Mouse (Mus musculus) hindbrain, embryonic 12.5 days (tissue): ENCODE data around the gene Ocln. TPM values are rescaled to one million over a fixed set of nuclear protein-coding genes. Genes with fewer than 3 reads are reported as not detected.
"Not testable (repeated sequence)": the region's sequence is repeated elsewhere in the genome, so short reads cannot be mapped to it uniquely, and the experiment has no call there.

ENCODE experiments used
- ATAC-seq: fragments of 200-750 bp; cut with Nextera tagmentation; 2 replicates; pipeline ENCODE4 v1.8.0; 2017; ENCODE audit warnings: moderate TSS enrichment; ENCODE audit not compliant: low FRiP score
- H3K27ac ChIP-seq: fragments of 300-500 bp; sonication (generic); 2 replicates; pipeline ENCODE4 v1.5.1; 2016; ENCODE audit warnings: mild to moderate bottlenecking
- H3K27me3 ChIP-seq: fragments of 300-500 bp; sonication (generic); 2 replicates; pipeline ENCODE4 v1.6.1; 2016; ENCODE audit warnings: mild to moderate bottlenecking
- H3K36me3 ChIP-seq: fragments of 300-500 bp; sonication (generic); 2 replicates; pipeline ENCODE4 v1.6.1; 2016; ENCODE audit warnings: mild to moderate bottlenecking
- H3K4me1 ChIP-seq: fragments of 300-500 bp; sonication (generic); 2 replicates; pipeline ENCODE4 v1.6.1; 2016
- H3K4me2 ChIP-seq: fragments of 300-500 bp; sonication (generic); replicated peaks from 2 replicates; pipeline ENCODE4 v1.6.1; 2016; ENCODE audit warnings: mild to moderate bottlenecking
- H3K4me3 ChIP-seq: fragments of 300-500 bp; sonication (generic); 2 replicates; pipeline ENCODE4 v1.5.1; 2016; ENCODE audit warnings: mild to moderate bottlenecking
- H3K9ac ChIP-seq: fragments of 300-500 bp; sonication (generic); 2 replicates; pipeline ENCODE4 v1.6.1; 2016; ENCODE audit warnings: mild to moderate bottlenecking, moderate library complexity
- H3K9me3 ChIP-seq: fragments of 300-500 bp; sonication (generic); replicated peaks from 2 replicates; pipeline ENCODE4 v1.6.1; 2016; ENCODE audit warnings: mild to moderate bottlenecking
- WGBS: fragments of 180-500 bp; shearing (Covaris S2); methylation state at CpG from one replicate; pipeline ENCODE4 v1.1.7; 2016; 5-methylcytosine and 5-hydroxymethylcytosine counted together
- polyA plus RNA-seq: library from polyadenylated mRNA; unstranded; fragments of >200 nt; fragmentation: Nextera tagmentation; extraction: Ambion mirVana; gene quantifications from 2 replicates; pipeline ENCODE4 v1.2.1, GENCODE M21; 2016

Gene Ocln
- polyA plus RNA-seq, 1 experiment from 2014 or later = 8.1 TPM

DNA sequence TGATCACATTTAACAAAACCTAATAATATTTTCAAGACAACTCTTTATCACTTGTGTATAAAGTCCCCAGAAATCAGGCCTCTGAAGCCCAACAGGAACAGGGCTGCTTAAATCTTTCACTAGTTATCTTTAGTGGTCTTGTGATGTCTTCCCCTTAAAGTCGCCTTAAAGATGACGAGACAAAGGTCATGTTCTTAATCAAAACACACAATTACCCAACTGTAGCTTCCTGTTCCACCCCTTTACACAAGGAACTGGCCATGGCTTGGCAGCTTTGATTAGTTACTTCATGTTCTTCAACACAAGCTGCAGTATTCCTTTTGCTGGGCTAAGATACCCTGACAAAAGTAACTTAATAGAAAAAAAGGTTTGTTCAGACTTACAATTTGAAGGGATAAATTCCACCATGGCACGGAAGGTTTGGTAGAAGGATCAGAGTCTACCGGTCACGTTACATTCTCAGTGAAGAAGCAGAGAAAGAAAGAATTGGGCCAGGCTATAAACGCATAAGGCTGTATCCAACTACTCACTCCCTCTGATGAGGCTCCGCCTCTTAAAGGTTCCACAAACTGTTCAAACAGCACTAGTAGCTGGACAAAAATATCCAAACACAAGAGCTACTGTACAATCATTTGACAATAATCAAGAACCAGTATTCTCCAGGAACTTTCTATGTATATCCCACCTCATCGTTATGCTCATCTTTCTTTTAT, 99.9 kb downstream of the Ocln start, which contains the start of gene Naip1:
Gene Naip1 (minus strand): TSS at position 455 of the 713 bp plus-strand sequence.
- H3K27me3 ChIP-seq, H3K4me1 ChIP-seq, H3K4me2 ChIP-seq, H3K9me3 ChIP-seq, H3K27ac ChIP-seq, H3K36me3 ChIP-seq, H3K9ac ChIP-seq, ATAC-seq, H3K4me3 ChIP-seq: not testable (repeated sequence)
- WGBS = 84% methylated on average over 8 of the region's 8 CpGs

GRCm38 (mm10) chr13:100449495-100449894, 103.0 kb downstream of the Ocln start:
- Histone ChIP-seq H3K9ac (no peak overlapping the region), H3K27me3 (no peaks in the 10 kb centered on the region), H3K4me3 (no peak overlapping the region), H3K9me3 (no peaks in the 10 kb centered on the region), H3K4me2 (no peak overlapping the region), H3K27ac (no peak overlapping the region), H3K36me3 (no peaks in the 10 kb centered on the region), H3K4me1 (no peaks in the 10 kb centered on the region)
- 77% methylated on average over 1 of the region's 1 CpGs for WGBS
- ATAC-seq = no peak

Other genes with a start within 250 kb of the Ocln start
- 0.08 and 0.09 TPM in 2 replicates for gene Naip6, start 235.0 kb downstream of the Ocln start, polyA plus RNA-seq
- 0.05 TPM in 1 of 2 replicates, not detected in the other for gene Naip1, start 99.8 kb downstream of the Ocln start, polyA plus RNA-seq
- gene Gtf2h2, start 60.1 kb downstream of the Ocln start, polyA plus RNA-seq = 75.9 and 83.2 TPM in 2 replicates
- gene Marveld2, start 64.3 kb upstream of the Ocln start, polyA plus RNA-seq = 3.4 and 4.2 TPM in 2 replicates
- gene Ak6, start 98.3 kb upstream of the Ocln start, polyA plus RNA-seq = 257 and 279 TPM in 2 replicates
- 24.0 and 25.1 TPM in 2 replicates for gene Rad17, start 98.3 kb upstream of the Ocln start, polyA plus RNA-seq
- gene Taf9, start 98.9 kb upstream of the Ocln start, polyA plus RNA-seq = 18.3 and 27.6 TPM in 2 replicates
- 3.4 and 3.6 TPM in 2 replicates for gene Ccdc125, start 117.0 kb upstream of the Ocln start, polyA plus RNA-seq
- 71.2 and 74.1 TPM in 2 replicates for gene Cdk7, start 178.2 kb upstream of the Ocln start, polyA plus RNA-seq
- gene Mrps36, start 191.9 kb upstream of the Ocln start, polyA plus RNA-seq = 111 and 118 TPM in 2 replicates
- gene Cenph, start 223.2 kb upstream of the Ocln start, polyA plus RNA-seq = 29.1 and 31.3 TPM in 2 replicates
- 174 and 189 TPM in 2 replicates for gene Ccnb1, start 233.9 kb upstream of the Ocln start, polyA plus RNA-seq